Mouse (Mus musculus): ENCODE results near the gene Rab20. TPM values are rescaled to one million over a fixed set of nuclear protein-coding genes. Genes with fewer than 3 reads are reported as not detected.
A peak's percentile ranks its signal among the peaks of the same experiment; 100 is the strongest.

Rab20 gene
- polyA plus RNA-seq, 1 experiment from 2014 or later: 0.77 TPM

GRCm38 (mm10) chr8:11412450-11412849, 66.1 kb downstream of the Rab20 start:
- Histone ChIP-seq H3K27ac (ENCODE audit: low read length) (no peak overlapping the region), H3K4me3 (ENCODE audit: low read depth, low read length) (no peak overlapping the region), H3K4me1 (ENCODE audit: control insufficient read depth, insufficient read depth, low read length) (peaks cover 17% of the 10 kb centered on the region), H3K9ac (ENCODE audit: low read depth, low read length) (0 out of 2 replicates have a peak overlapping the region, but pooled peaks have one; percentile 34), H3K9me3 (replicated peaks; ENCODE audit: control insufficient read depth, low read length, poor library complexity, severe bottlenecking) (no peaks in the 10 kb centered on the region), H3K36me3 (ENCODE audit: control insufficient read depth, insufficient read depth, low read length) (no peaks in the 10 kb centered on the region), H3K27me3 (ENCODE audit: control insufficient read depth, insufficient read depth, low read depth, low read length) (no peaks in the 10 kb centered on the region), H3K4me2 (ENCODE audit: low read length) (no peak overlapping the region)
- 63% methylated on average over 5 of the region's 5 CpGs for WGBS
- no peak for ATAC-seq

DNA sequence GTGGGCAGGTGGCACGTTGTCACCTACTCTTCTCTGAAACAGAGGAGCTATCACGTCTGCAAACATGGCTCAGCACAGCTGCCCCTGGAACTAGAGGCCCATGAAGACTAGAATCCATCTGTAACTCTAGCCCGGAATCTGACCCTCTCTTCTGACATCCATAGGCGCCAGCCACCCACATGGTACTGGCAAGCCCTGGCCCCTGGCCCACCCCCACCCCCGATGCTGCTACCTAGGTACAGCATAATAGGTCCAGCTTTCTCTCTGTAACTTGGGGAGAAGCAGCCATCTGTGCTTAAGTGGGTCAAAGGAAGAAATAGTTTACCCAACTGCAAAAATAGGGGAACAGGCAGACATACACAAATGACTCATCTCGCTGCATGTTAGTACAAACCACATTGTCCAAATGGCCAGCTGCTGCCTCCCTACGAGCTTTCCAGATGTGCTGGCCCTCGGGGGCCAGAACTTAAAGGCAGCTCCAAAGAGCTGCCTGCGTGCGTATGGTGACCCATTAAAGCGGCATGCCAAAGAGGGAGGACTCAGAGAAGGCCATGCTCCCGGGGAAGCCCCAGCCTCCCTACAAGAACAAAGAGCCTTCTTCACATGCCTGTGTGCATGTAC, 66.9 kb downstream of the Rab20 start:
- Histone ChIP-seq H3K9ac (ENCODE audit: low read depth, low read length) (0 out of 2 replicates have a peak overlapping the region, but pooled peaks have one; percentile 34), H3K27me3 (ENCODE audit: control insufficient read depth, insufficient read depth, low read depth, low read length) (no peaks in the 10 kb centered on the region), H3K27ac (ENCODE audit: low read length) (0 out of 2 replicates have a peak overlapping the region, but pooled peaks have one; percentile 10), H3K4me1 (ENCODE audit: control insufficient read depth, insufficient read depth, low read length) (peaks cover 17% of the 10 kb centered on the region), H3K36me3 (ENCODE audit: control insufficient read depth, insufficient read depth, low read length) (no peaks in the 10 kb centered on the region), H3K4me3 (ENCODE audit: low read depth, low read length) (no peak overlapping the region), H3K4me2 (ENCODE audit: low read length) (no peak overlapping the region), H3K9me3 (replicated peaks; ENCODE audit: control insufficient read depth, low read length, poor library complexity, severe bottlenecking) (no peaks in the 10 kb centered on the region)
- no peak for ATAC-seq
- 72% methylated on average over 12 of the region's 12 CpGs for WGBS

- Histone ChIP-seq H3K4me3 (ENCODE audit: low read depth, low read length) (no peak overlapping the region), H3K4me1 (ENCODE audit: control insufficient read depth, insufficient read depth, low read length) (peaks cover 10% of the 10 kb centered on the region), H3K27ac (ENCODE audit: low read length) (peak overlapping the region; percentile 65), H3K27me3 (ENCODE audit: control insufficient read depth, insufficient read depth, low read depth, low read length) (no peaks in the 10 kb centered on the region), H3K36me3 (ENCODE audit: control insufficient read depth, insufficient read depth, low read length) (no peaks in the 10 kb centered on the region), H3K4me2 (ENCODE audit: low read length) (no peak overlapping the region), H3K9ac (ENCODE audit: low read depth, low read length) (no peak overlapping the region), H3K9me3 (replicated peaks; ENCODE audit: control insufficient read depth, low read length, poor library complexity, severe bottlenecking) (no peaks in the 10 kb centered on the region)
- ATAC-seq: peak; percentile 85
- WGBS: 35% methylated on average over 13 of the region's 13 CpGs
Observed at GRCm38 (mm10) chr8:11405722-11406481, 72.6 kb downstream of the Rab20 start.

- H3K4me1 ChIP-seq (ENCODE audit: control insufficient read depth, insufficient read depth, low read length): peaks cover 10% of the 10 kb centered on the region
- no peak overlapping the region for H3K9ac ChIP-seq (ENCODE audit: low read depth, low read length)
- H3K9me3 ChIP-seq (replicated peaks; ENCODE audit: control insufficient read depth, low read length, poor library complexity, severe bottlenecking): no peaks in the 10 kb centered on the region
- H3K27ac ChIP-seq (ENCODE audit: low read length): no peak overlapping the region
- no peaks in the 10 kb centered on the region for H3K27me3 ChIP-seq (ENCODE audit: control insufficient read depth, insufficient read depth, low read depth, low read length)
- no peak overlapping the region for H3K4me2 ChIP-seq (ENCODE audit: low read length)
- H3K36me3 ChIP-seq (ENCODE audit: control insufficient read depth, insufficient read depth, low read length): no peaks in the 10 kb centered on the region
- ATAC-seq: no peak
- no peak overlapping the region for H3K4me3 ChIP-seq (ENCODE audit: low read depth, low read length)
- WGBS: 72% methylated on average over 4 of the region's 4 CpGs
Observed at GRCm38 (mm10) chr8:11404614-11405013, 73.9 kb downstream of the Rab20 start.

GRCm38 (mm10) chr8:11403813-11404212, 74.7 kb downstream of the Rab20 start:
- Histone ChIP-seq H3K4me2 (ENCODE audit: low read length) (no peak overlapping the region), H3K9me3 (replicated peaks; ENCODE audit: control insufficient read depth, low read length, poor library complexity, severe bottlenecking) (no peaks in the 10 kb centered on the region), H3K4me1 (ENCODE audit: control insufficient read depth, insufficient read depth, low read length) (peaks cover 10% of the 10 kb centered on the region), H3K27me3 (ENCODE audit: control insufficient read depth, insufficient read depth, low read depth, low read length) (no peaks in the 10 kb centered on the region), H3K4me3 (ENCODE audit: low read depth, low read length) (no peak overlapping the region), H3K36me3 (ENCODE audit: control insufficient read depth, insufficient read depth, low read length) (no peaks in the 10 kb centered on the region), H3K27ac (ENCODE audit: low read length) (no peak overlapping the region), H3K9ac (ENCODE audit: low read depth, low read length) (no peak overlapping the region)
- WGBS: 94% methylated on average over 9 of the region's 9 CpGs
- no peak for ATAC-seq

Other genes starting within 250 kb of the Rab20 start
- 33.8 and 37.8 TPM in 2 replicates for gene Col4a2, start 165.9 kb downstream of the Rab20 start, polyA plus RNA-seq (2015; fragmentation: Nextera tagmentation; extraction: Ambion mirVana)
- 73.6 and 83.1 TPM in 2 replicates for gene Col4a1, start 165.9 kb downstream of the Rab20 start, polyA plus RNA-seq (2015; fragmentation: Nextera tagmentation; extraction: Ambion mirVana)
- 129 and 132 TPM in 2 replicates for gene Naxd, start 18.8 kb upstream of the Rab20 start, polyA plus RNA-seq (2015; fragmentation: Nextera tagmentation; extraction: Ambion mirVana)
- gene Cars2, start 72.1 kb upstream of the Rab20 start, polyA plus RNA-seq (2015; fragmentation: Nextera tagmentation; extraction: Ambion mirVana): 21.8 and 22.4 TPM in 2 replicates
- 39.3 and 42.4 TPM in 2 replicates for gene Ing1, start 76.9 kb upstream of the Rab20 start, polyA plus RNA-seq (2015; fragmentation: Nextera tagmentation; extraction: Ambion mirVana)
- 90.9 and 98.1 TPM in 2 replicates for gene Ankrd10, start 157.0 kb upstream of the Rab20 start, polyA plus RNA-seq (2015; fragmentation: Nextera tagmentation; extraction: Ambion mirVana)
- not detected in 2 replicates for gene 1700016D06Rik, start 222.4 kb upstream of the Rab20 start, polyA plus RNA-seq (2015; fragmentation: Nextera tagmentation; extraction: Ambion mirVana)
- gene Arhgef7, start 249.0 kb upstream of the Rab20 start, polyA plus RNA-seq (2015; fragmentation: Nextera tagmentation; extraction: Ambion mirVana): 65.6 and 67.2 TPM in 2 replicates